Mouse (Mus musculus) telencephalon, adult 2 months (tissue): ENCODE data around the gene Gm3558.
"Not testable (repeated sequence)": the region's sequence is repeated elsewhere in the genome, so short reads cannot be mapped to it uniquely, and the experiment has no call there.

Source experiments
- DNase-seq: peaks from one replicate; pipeline ENCODE4 v3.0.0-alpha.2; 2011; ENCODE audit warnings: low read depth, low spot score

Gm3558 gene

GRCm38 (mm10) chr14:7568382-7568781 lies at the start of gene Gm3558:
Gm3558 (minus strand) TSS chr14:7568566.
- DNase-seq: not testable (repeated sequence)

GRCm38 (mm10) chr14:7595492-7595891 lies 27.1 kb upstream of the Gm3558 start, which contains the start of gene Gm10338:
Gm10338 (minus strand) TSS chr14:7595592.
- not testable (repeated sequence) for DNase-seq

GRCm38 (mm10) chr14:7567890-7568289 lies 476 bp downstream of the Gm3558 start:
- DNase-seq: not testable (repeated sequence)

GRCm38 (mm10) chr14:7567266-7567665 lies 1.1 kb downstream of the Gm3558 start:
- DNase-seq: not testable (repeated sequence)
